ENCODE assay signal across 28 mouse cellular contexts in genomic region chr7:24869080-24869479, GRCm38 (mm10). TPM values are rescaled to one million over a fixed set of nuclear protein-coding genes. Genes with fewer than 3 reads are reported as not detected.
DNase-seq lines count a peak whose midpoint lies in the region; ATAC-seq lines count a peak whose summit lies in the region.
"Had no signal": no experiment of that assay in that cellular context is flagged by ENCODE, and none has a peak within 500 bp of the region (broad histone marks: within the 10 kb centered on the region; RNA-seq: fewer than 3 reads in every experiment).

No protein-coding gene starts in this region.

- H3K27ac ChIP-seq in forebrain, embryonic 13.5 days = no peak overlapping the region
- no peak overlapping the region for H3K27ac ChIP-seq in forebrain, embryonic 11.5 days (ENCODE audit: low read depth, low read length)
- no peak overlapping the region for H3K27ac ChIP-seq in midbrain, embryonic 11.5 days (ENCODE audit: low read depth, low read length)
- no peak overlapping the region for H3K27ac ChIP-seq in midbrain, embryonic 16.5 days (ENCODE audit: low read length)
- H3K27ac ChIP-seq: embryonic facial prominence, embryonic 10.5 days; embryonic facial prominence, embryonic 13.5 days; heart, embryonic 15.5 days; hindbrain, embryonic 10.5 days; hindbrain, embryonic 13.5 days; intestine, embryonic 15.5 days had no signal

- peaks cover 8% of the 10 kb centered on the region; the same call in 1 of the 2 replicates for H3K9me3 ChIP-seq in forebrain, embryonic 13.5 days (replicated peaks)
- H3K9me3 ChIP-seq in forebrain, embryonic 11.5 days (ENCODE audit: control insufficient read depth, low read length) = no peaks in the 10 kb centered on the region; the same call in 1 of the 2 replicates
- H3K9me3 ChIP-seq in midbrain, embryonic 11.5 days (ENCODE audit: control insufficient read depth, low read length) = no peaks in the 10 kb centered on the region; the same call in 1 of the 2 replicates
- H3K9me3 ChIP-seq in midbrain, embryonic 16.5 days (replicated peaks; ENCODE audit: control insufficient read depth, low read length, poor library complexity, severe bottlenecking) = no peaks in the 10 kb centered on the region
- H3K9me3 ChIP-seq: embryonic facial prominence, embryonic 13.5 days; G1E; heart, embryonic 15.5 days; hindbrain, embryonic 13.5 days; intestine, embryonic 15.5 days had no signal

- H3K4me3 ChIP-seq in forebrain, embryonic 13.5 days = no peak overlapping the region
- H3K4me3 ChIP-seq in forebrain, embryonic 11.5 days (ENCODE audit: low read depth, low read length) = no peak overlapping the region
- no peak overlapping the region for H3K4me3 ChIP-seq in midbrain, embryonic 11.5 days (ENCODE audit: low read depth, low read length)
- H3K4me3 ChIP-seq in midbrain, embryonic 16.5 days (ENCODE audit: low read depth, low read length) = no peak overlapping the region
- H3K4me3 ChIP-seq: embryonic facial prominence, embryonic 13.5 days; erythroblast, embryonic 14.5 days; heart, embryonic 12.5 days; heart, embryonic 15.5 days; hindbrain, embryonic 10.5 days; hindbrain, embryonic 13.5 days; intestine, embryonic 15.5 days had no signal

- H3K36me3 ChIP-seq in forebrain, embryonic 13.5 days (ENCODE audit: poor library complexity, severe bottlenecking) = no peaks in the 10 kb centered on the region
- H3K36me3 ChIP-seq in forebrain, embryonic 11.5 days (ENCODE audit: control insufficient read depth, insufficient read depth, low read length) = no peaks in the 10 kb centered on the region
- no peaks in the 10 kb centered on the region for H3K36me3 ChIP-seq in midbrain, embryonic 11.5 days (ENCODE audit: control insufficient read depth, insufficient read depth, low read length)
- H3K36me3 ChIP-seq in midbrain, embryonic 16.5 days (ENCODE audit: control insufficient read depth, insufficient read depth, low read length) = no peaks in the 10 kb centered on the region
- H3K36me3 ChIP-seq: embryonic facial prominence, embryonic 10.5 days; embryonic facial prominence, embryonic 13.5 days; G1E; heart, embryonic 12.5 days; heart, embryonic 15.5 days; hindbrain, embryonic 10.5 days; hindbrain, embryonic 13.5 days; intestine, embryonic 15.5 days had no signal

- H3K4me1 ChIP-seq in forebrain, embryonic 13.5 days = peaks cover 20% of the 10 kb centered on the region
- H3K4me1 ChIP-seq in forebrain, embryonic 11.5 days (replicated peaks; ENCODE audit: control insufficient read depth, insufficient read depth, low read length) = peaks cover 3% of the 10 kb centered on the region; the same call in 1 of the 2 replicates
- H3K4me1 ChIP-seq in midbrain, embryonic 11.5 days (ENCODE audit: control insufficient read depth, insufficient read depth, low read length) = no peaks in the 10 kb centered on the region
- no peaks in the 10 kb centered on the region for H3K4me1 ChIP-seq in midbrain, embryonic 16.5 days (ENCODE audit: control insufficient read depth, insufficient read depth, low read length)
- H3K4me1 ChIP-seq: embryonic facial prominence, embryonic 13.5 days; heart, embryonic 15.5 days; hindbrain, embryonic 13.5 days; intestine, embryonic 15.5 days had no signal

- 18% methylated on average over 17 of the region's 17 CpGs for WGBS in forebrain, embryonic 13.5 days
- 36% methylated on average over 17 of the region's 17 CpGs for WGBS in forebrain, embryonic 11.5 days
- 53% methylated on average over 17 of the region's 17 CpGs for WGBS in midbrain, embryonic 11.5 days
- 30% methylated on average over 17 of the region's 17 CpGs for WGBS in midbrain, embryonic 16.5 days

- H3K27me3 ChIP-seq in forebrain, embryonic 13.5 days = no peaks in the 10 kb centered on the region
- H3K27me3 ChIP-seq in forebrain, embryonic 11.5 days (ENCODE audit: control insufficient read depth, insufficient read depth, low read length) = no peaks in the 10 kb centered on the region
- H3K27me3 ChIP-seq in midbrain, embryonic 11.5 days (ENCODE audit: control insufficient read depth, insufficient read depth, low read length) = peaks cover 2% of the 10 kb centered on the region; the same call in 1 of the 2 replicates
- H3K27me3 ChIP-seq in midbrain, embryonic 16.5 days (ENCODE audit: control insufficient read depth, insufficient read depth, low read depth, low read length) = no peaks in the 10 kb centered on the region

- peak overlapping the region; percentile 10; the same call in 1 of the 2 replicates for H3K4me2 ChIP-seq in forebrain, embryonic 13.5 days
- no peak overlapping the region for H3K4me2 ChIP-seq in forebrain, embryonic 11.5 days (ENCODE audit: low read depth, low read length, severe bottlenecking)
- H3K4me2 ChIP-seq in midbrain, embryonic 11.5 days = no peak overlapping the region
- no peak overlapping the region for H3K4me2 ChIP-seq in midbrain, embryonic 16.5 days (ENCODE audit: low read length)
- H3K4me2 ChIP-seq: embryonic facial prominence, embryonic 13.5 days; heart, embryonic 12.5 days; heart, embryonic 15.5 days; hindbrain, embryonic 13.5 days; intestine, embryonic 15.5 days had no signal

- no peak; the same call in 1 of the 2 replicates for ATAC-seq in forebrain, embryonic 13.5 days
- ATAC-seq in forebrain, embryonic 11.5 days (replicated peaks; ENCODE audit: low FRiP score) = no peak
- no peak; the same call in 1 of the 2 replicates for ATAC-seq in midbrain, embryonic 11.5 days (ENCODE audit: low FRiP score)
- no peak for ATAC-seq in midbrain, embryonic 16.5 days
- ATAC-seq: intestine, embryonic 15.5 days; Patski had no signal

- DNase-seq in forebrain, embryonic 11.5 days (ENCODE audit: low spot score) = no peak
- DNase-seq in midbrain, embryonic 11.5 days (ENCODE audit: low spot score, missing footprints) = peak; percentile 83
- peak; percentile 77 for DNase-seq in gonadal fat pad, adult 2 months (ENCODE audit: low read depth)
- DNase-seq in urinary bladder, postnatal 36 days (ENCODE audit: low spot score in 2 of 2) = no peak
- DNase-seq: adrenal gland, adult 2 months; adrenal gland, postnatal 14 days; B cell, adult 2 months; cerebellum, adult 11-12 months; cerebellum, adult 8-10 months; cerebellum, postnatal 36 days; gastrocnemius, postnatal 25 days; heart, adult 11 months; heart, postnatal 10 days; heart, postnatal 36 days; kidney, adult 11 months had no signal

- no peak overlapping the region for H3K9ac ChIP-seq in forebrain, embryonic 13.5 days
- no peak overlapping the region for H3K9ac ChIP-seq in forebrain, embryonic 11.5 days (ENCODE audit: low read length)
- H3K9ac ChIP-seq in midbrain, embryonic 11.5 days (ENCODE audit: low read length) = no peak overlapping the region
- H3K9ac ChIP-seq in midbrain, embryonic 16.5 days (ENCODE audit: low read depth, low read length) = no peak overlapping the region
- H3K9ac ChIP-seq: embryonic facial prominence, embryonic 13.5 days; heart, embryonic 12.5 days; heart, embryonic 15.5 days; hindbrain, embryonic 13.5 days; intestine, embryonic 15.5 days had no signal

RNA-seq across cellular contexts. Expression of gene Lypd4, which starts 0.7 kb away (rescaled TPM):
- not detected in 2 replicates for polyA plus RNA-seq in forebrain, embryonic 13.5 days (2015; fragmentation: Nextera tagmentation; extraction: Ambion mirVana)
- not detected in 2 replicates for polyA plus RNA-seq in forebrain, embryonic 11.5 days (2014; fragmentation: Nextera tagmentation; extraction: Ambion mirVana)
- not detected in 2 replicates for polyA plus RNA-seq in midbrain, embryonic 11.5 days (2014; fragmentation: Nextera tagmentation; extraction: Ambion mirVana)
- polyA plus RNA-seq in midbrain, embryonic 16.5 days (2015; fragmentation: Nextera tagmentation; extraction: Ambion mirVana) = 0.26 TPM in 1 of 2 replicates, not detected in the other
- polyA plus RNA-seq in gonadal fat pad, adult 2 months (2012; rRNA removed) = 1.4 and 2.8 TPM in 2 replicates
- polyA plus RNA-seq: adrenal gland, adult 2 months; cortical plate, adult 2 months; embryonic facial prominence, embryonic 10.5 days; embryonic facial prominence, embryonic 13.5 days; erythroblast, embryonic 14.5 days; G1E; heart, embryonic 12.5 days; heart, embryonic 15.5 days; hindbrain, embryonic 10.5 days; hindbrain, embryonic 13.5 days; intestine, embryonic 15.5 days had no signal

RNA-seq across cellular contexts. Expression of gene Dmrtc2, which starts 0.8 kb away (rescaled TPM):
- 0.10 and 0.13 TPM in 2 replicates for polyA plus RNA-seq in forebrain, embryonic 13.5 days (2015; fragmentation: Nextera tagmentation; extraction: Ambion mirVana)
- polyA plus RNA-seq in forebrain, embryonic 11.5 days (2014; fragmentation: Nextera tagmentation; extraction: Ambion mirVana) = not detected in 2 replicates
- not detected in 2 replicates for polyA plus RNA-seq in midbrain, embryonic 11.5 days (2014; fragmentation: Nextera tagmentation; extraction: Ambion mirVana)
- 0.25 TPM in 1 of 2 replicates, not detected in the other for polyA plus RNA-seq in midbrain, embryonic 16.5 days (2015; fragmentation: Nextera tagmentation; extraction: Ambion mirVana)
- 0.38 and 0.39 TPM in 2 replicates for polyA plus RNA-seq in gonadal fat pad, adult 2 months (2012; rRNA removed)
- polyA plus RNA-seq: adrenal gland, adult 2 months; cortical plate, adult 2 months; embryonic facial prominence, embryonic 10.5 days; embryonic facial prominence, embryonic 13.5 days; erythroblast, embryonic 14.5 days; G1E; heart, embryonic 12.5 days; heart, embryonic 15.5 days; hindbrain, embryonic 10.5 days; intestine, embryonic 15.5 days; Patski had no signal

RNA-seq across cellular contexts. Expression of gene Gm9844, which starts 7.1 kb away (rescaled TPM):
- 29.8 and 31.0 TPM in 2 replicates for polyA plus RNA-seq in forebrain, embryonic 13.5 days (2015; fragmentation: Nextera tagmentation; extraction: Ambion mirVana)
- polyA plus RNA-seq in forebrain, embryonic 11.5 days (2014; fragmentation: Nextera tagmentation; extraction: Ambion mirVana) = 15.5 and 15.9 TPM in 2 replicates
- polyA plus RNA-seq in midbrain, embryonic 11.5 days (2014; fragmentation: Nextera tagmentation; extraction: Ambion mirVana) = 19.9 and 20.6 TPM in 2 replicates
- polyA plus RNA-seq in midbrain, embryonic 16.5 days (2015; fragmentation: Nextera tagmentation; extraction: Ambion mirVana) = 27.8 and 28.6 TPM in 2 replicates
- polyA plus RNA-seq in gonadal fat pad, adult 2 months (2012; rRNA removed) = 2.1 and 2.2 TPM in 2 replicates
- polyA plus RNA-seq: adrenal gland, adult 2 months had no signal

RNA-seq across cellular contexts. Expression of gene Rps19, which starts 15.1 kb away (rescaled TPM):
- 1,732 and 1,934 TPM in 2 replicates for polyA plus RNA-seq in forebrain, embryonic 13.5 days (2015; fragmentation: Nextera tagmentation; extraction: Ambion mirVana)
- polyA plus RNA-seq in forebrain, embryonic 11.5 days (2014; fragmentation: Nextera tagmentation; extraction: Ambion mirVana) = 1,722 and 1,731 TPM in 2 replicates
- polyA plus RNA-seq in midbrain, embryonic 11.5 days (2014; fragmentation: Nextera tagmentation; extraction: Ambion mirVana) = 1,753 and 1,929 TPM in 2 replicates
- polyA plus RNA-seq in midbrain, embryonic 16.5 days (2015; fragmentation: Nextera tagmentation; extraction: Ambion mirVana) = 968 and 1,058 TPM in 2 replicates
- polyA plus RNA-seq in gonadal fat pad, adult 2 months (2012; rRNA removed) = 468 and 584 TPM in 2 replicates

RNA-seq across cellular contexts. Expression of gene Cd79a, which starts 28.1 kb away (rescaled TPM):
- polyA plus RNA-seq in forebrain, embryonic 13.5 days (2015; fragmentation: Nextera tagmentation; extraction: Ambion mirVana) = 0.18 TPM in 1 of 2 replicates, not detected in the other
- polyA plus RNA-seq in forebrain, embryonic 11.5 days (2014; fragmentation: Nextera tagmentation; extraction: Ambion mirVana) = 0.31 and 0.37 TPM in 2 replicates
- polyA plus RNA-seq in midbrain, embryonic 11.5 days (2014; fragmentation: Nextera tagmentation; extraction: Ambion mirVana) = 0.12 and 0.14 TPM in 2 replicates
- polyA plus RNA-seq in midbrain, embryonic 16.5 days (2015; fragmentation: Nextera tagmentation; extraction: Ambion mirVana) = 0.29 and 0.47 TPM in 2 replicates
- polyA plus RNA-seq in gonadal fat pad, adult 2 months (2012; rRNA removed) = 2.5 and 4.3 TPM in 2 replicates
- polyA plus RNA-seq: Patski had no signal

Comparison
In these comparisons a context has a peak if more than half of its experiments do, and no peak if none do; other contexts are left out.
1. DNase-seq: peak in midbrain, embryonic 11.5 days (single experiment) and gonadal fat pad, adult 2 months (single experiment); none in forebrain, embryonic 11.5 days (single experiment) and urinary bladder, postnatal 36 days (0 of 2).